Mouse (Mus musculus) midbrain, postnatal 0 days (tissue): Measurements from ENCODE around the gene Trim63. TPM values are rescaled to one million over a fixed set of nuclear protein-coding genes. Genes with fewer than 3 reads are reported as not detected.

ENCODE experiments used
- ATAC-seq: fragments of 200-750 bp; cut with Nextera tagmentation; 2 replicates; pipeline ENCODE4 v1.8.0; 2017; ENCODE audit warnings: moderate number of reproducible peaks, mild to moderate bottlenecking, moderate TSS enrichment, moderate library complexity; ENCODE audit not compliant: low FRiP score
- DNase-seq: peaks from one replicate; pipeline ENCODE4 v3.0.0-alpha.2; 2015; ENCODE audit warnings: low spot score
- H3K27ac ChIP-seq: fragments of 300-500 bp; sonication (generic); 2 replicates; pipeline ENCODE4 v1.5.1; 2014; ENCODE audit warnings: low read depth, mild to moderate bottlenecking, low read length, mixed read lengths
- H3K27me3 ChIP-seq: fragments of 300-500 bp; sonication (generic); 2 replicates; pipeline ENCODE4 v1.6.1; 2014; ENCODE audit warnings: low read length, control low read depth, mixed read lengths; ENCODE audit not compliant: insufficient read depth
- H3K36me3 ChIP-seq: fragments of 300-500 bp; sonication (generic); 2 replicates; pipeline ENCODE4 v1.6.1; 2014; ENCODE audit warnings: low read length, control low read depth, mixed read lengths; ENCODE audit not compliant: insufficient read depth
- H3K4me1 ChIP-seq: fragments of 300-500 bp; sonication (generic); 2 replicates; pipeline ENCODE4 v1.6.1; 2014; ENCODE audit warnings: mild to moderate bottlenecking, control low read depth, antibody characterized with exemption, low read length, mixed read lengths; ENCODE audit not compliant: insufficient read depth
- H3K4me2 ChIP-seq: fragments of 300-500 bp; sonication (generic); 2 replicates; pipeline ENCODE4 v1.6.1; 2014; ENCODE audit warnings: low read depth, mild to moderate bottlenecking, low read length, mixed read lengths; ENCODE audit not compliant: poor library complexity, severe bottlenecking
- H3K4me3 ChIP-seq: fragments of 300-500 bp; sonication (generic); 2 replicates; pipeline ENCODE4 v1.5.1; 2014; ENCODE audit warnings: low read depth, mild to moderate bottlenecking, low read length, moderate library complexity
- H3K9ac ChIP-seq: fragments of 300-500 bp; sonication (generic); replicated peaks from 2 replicates; pipeline ENCODE4 v1.6.1; 2014; ENCODE audit warnings: mild to moderate bottlenecking, low read length, moderate library complexity, mixed read lengths; ENCODE audit not compliant: poor library complexity, severe bottlenecking
- H3K9me3 ChIP-seq: fragments of 300-500 bp; sonication (generic); 2 replicates; pipeline ENCODE4 v1.6.1; 2016; ENCODE audit warnings: low read length, control low read depth
- CTCF ChIP-seq: IDR thresholded peaks from 2 replicates; pipeline ENCODE4 v1.5.1; 2016; ENCODE audit warnings: antibody characterized with exemption, mild to moderate bottlenecking
- WGBS: fragments of 180-500 bp; shearing (Covaris S2); extraction: QIAGEN DNeasy Blood & Tissue Kit; methylation state at CpG from one replicate; pipeline ENCODE4 v1.1.7; 2014; 5-methylcytosine and 5-hydroxymethylcytosine counted together
- polyA plus RNA-seq: library from polyadenylated mRNA; unstranded; fragments of >200 nt; fragmentation: Nextera tagmentation; extraction: Ambion mirVana; gene quantifications from 2 replicates; pipeline ENCODE4 v1.2.1, GENCODE M21; 2015
- total RNA-seq: library from RNA; depleted of rRNA; stranded (reverse); fragments of >200 nt; gene quantifications from 2 replicates; pipeline ENCODE4 v1.2.3, GENCODE M21; 2014

Trim63 gene
- total and polyA plus RNA-seq, 2 experiments from 2014 or later: 0.73 to 2.0 TPM

- no peak for TF ChIP-seq CTCF
- ATAC-seq (no peak), DNase-seq (peak; percentile 14)
- 76% methylated on average over 4 of the region's 4 CpGs for WGBS
- Histone ChIP-seq H3K27ac (no peak overlapping the region), H3K9me3 (no peaks in the 10 kb centered on the region), H3K4me1 (no peaks in the 10 kb centered on the region), H3K27me3 (no peaks in the 10 kb centered on the region), H3K4me3 (no peak overlapping the region), H3K9ac (no peak overlapping the region), H3K4me2 (no peak overlapping the region), H3K36me3 (no peaks in the 10 kb centered on the region)
Observed at GRCm38 (mm10) chr4:134314081-134314655, 752 bp upstream of the Trim63 start.

- Histone ChIP-seq H3K36me3 (no peaks in the 10 kb centered on the region), H3K27ac (no peak overlapping the region), H3K27me3 (no peaks in the 10 kb centered on the region), H3K9me3 (no peaks in the 10 kb centered on the region), H3K4me3 (no peak overlapping the region), H3K4me2 (no peak overlapping the region), H3K9ac (no peak overlapping the region), H3K4me1 (no peaks in the 10 kb centered on the region)
- no peak for ATAC-seq
- WGBS: 72% methylated on average over 9 of the region's 9 CpGs
- no peak for TF ChIP-seq CTCF
- no peak for DNase-seq
Observed at GRCm38 (mm10) chr4:134315470-134315869, 550 bp downstream of the Trim63 start.

- Histone ChIP-seq H3K9me3 (no peaks in the 10 kb centered on the region), H3K36me3 (no peaks in the 10 kb centered on the region), H3K27me3 (no peaks in the 10 kb centered on the region), H3K4me3 (no peak overlapping the region), H3K4me2 (no peak overlapping the region), H3K9ac (no peak overlapping the region), H3K4me1 (no peaks in the 10 kb centered on the region), H3K27ac (no peak overlapping the region)
- 58% methylated on average over 16 of the region's 16 CpGs for WGBS
- no peak for TF ChIP-seq CTCF
- no peak for DNase-seq
- ATAC-seq: no peak
Observed at GRCm38 (mm10) chr4:134316390-134316789, 1.5 kb downstream of the Trim63 start.

- 86% methylated on average over 5 of the region's 5 CpGs for WGBS
Observed at GRCm38 (mm10) chr4:134319074-134319473, 4.2 kb downstream of the Trim63 start.

GRCm38 (mm10) chr4:134319674-134320073, 4.8 kb downstream of the Trim63 start:
- Histone ChIP-seq H3K4me3 (no peak overlapping the region), H3K9ac (no peak overlapping the region), H3K27me3 (no peaks in the 10 kb centered on the region), H3K27ac (no peak overlapping the region), H3K9me3 (no peaks in the 10 kb centered on the region), H3K36me3 (no peaks in the 10 kb centered on the region), H3K4me1 (no peaks in the 10 kb centered on the region), H3K4me2 (no peak overlapping the region)
- DNase-seq (no peak), ATAC-seq (no peak)
- no peak for TF ChIP-seq CTCF
- WGBS: 79% methylated on average over 5 of the region's 5 CpGs

More at GRCm38 (mm10) chr4:134319074-134319473, 4.2 kb downstream of the Trim63 start:
- no peak for ATAC-seq
- Histone ChIP-seq H3K4me1 (no peaks in the 10 kb centered on the region), H3K27ac (no peak overlapping the region), H3K9ac (no peak overlapping the region), H3K4me2 (no peak overlapping the region), H3K36me3 (no peaks in the 10 kb centered on the region), H3K27me3 (no peaks in the 10 kb centered on the region), H3K9me3 (no peaks in the 10 kb centered on the region), H3K4me3 (no peak overlapping the region)
- DNase-seq: no peak
- no peak for TF ChIP-seq CTCF

GRCm38 (mm10) chr4:134321524-134321923, 6.6 kb downstream of the Trim63 start:
- DNase-seq (no peak), ATAC-seq (no peak)
- Histone ChIP-seq H3K27ac (no peak overlapping the region), H3K4me3 (no peak overlapping the region), H3K36me3 (no peaks in the 10 kb centered on the region), H3K4me1 (no peaks in the 10 kb centered on the region), H3K9ac (no peak overlapping the region), H3K4me2 (no peak overlapping the region), H3K9me3 (no peaks in the 10 kb centered on the region), H3K27me3 (no peaks in the 10 kb centered on the region)
- peak; percentile 30; the same call in 1 of the 2 replicates for TF ChIP-seq CTCF
- WGBS: 65% methylated on average over 3 of the region's 3 CpGs
